Mouse (Mus musculus): ENCODE measurements around the gene 4930550C14Rik. TPM values are rescaled to one million over a fixed set of nuclear protein-coding genes. Genes with fewer than 3 reads are reported as not detected.

4930550C14Rik gene
- polyA plus RNA-seq, 1 experiment from 2014 or later = 2.6 TPM

DNA sequence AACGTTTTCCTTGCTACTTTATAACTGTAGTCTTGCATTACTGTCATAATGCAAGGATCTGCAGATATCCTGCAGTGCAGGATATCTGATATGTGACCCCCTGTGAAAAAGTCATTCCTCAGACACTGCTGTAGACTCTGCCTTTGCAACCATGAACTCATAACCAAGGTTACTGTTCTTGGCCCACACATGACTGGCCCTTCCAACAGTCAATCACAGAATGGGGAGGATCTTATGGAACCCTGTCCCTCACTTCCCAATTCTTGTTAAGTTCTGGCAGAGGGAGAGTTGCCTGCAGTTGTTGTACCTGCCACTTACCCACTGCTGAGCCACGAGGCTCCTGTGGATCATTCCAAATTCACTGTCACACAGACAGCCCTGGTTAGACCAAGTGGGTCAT is 14.7 kb upstream of the 4930550C14Rik start:
- Histone ChIP-seq H3K36me3 (ENCODE audit: insufficient read depth, low read length) (peaks cover 5% of the 10 kb centered on the region; the same call in 1 of the 2 replicates), H3K9me3 (ENCODE audit: low read length) (no peaks in the 10 kb centered on the region), H3K4me1 (ENCODE audit: insufficient read depth, low read depth, low read length) (peaks cover 5% of the 10 kb centered on the region), H3K27me3 (replicated peaks; ENCODE audit: insufficient read depth, low read length) (no peaks in the 10 kb centered on the region), H3K4me3 (ENCODE audit: low read depth, low read length) (no peak overlapping the region), H3K4me2 (replicated peaks; ENCODE audit: low read depth, low read length) (no peak overlapping the region), H3K9ac (replicated peaks; ENCODE audit: low read depth) (no peak overlapping the region), H3K27ac (ENCODE audit: low read length) (no peak overlapping the region)
- DNase-seq (ENCODE audit: low spot score) (no peak), ATAC-seq (no peak)
- WGBS = 54% methylated on average over 2 of the region's 2 CpGs
- TF ChIP-seq EP300 (IDR thresholded peaks at IDR 0.05) = no peak
- no peak for TF ChIP-seq CTCF (IDR thresholded peaks at IDR 0.05)

DNA sequence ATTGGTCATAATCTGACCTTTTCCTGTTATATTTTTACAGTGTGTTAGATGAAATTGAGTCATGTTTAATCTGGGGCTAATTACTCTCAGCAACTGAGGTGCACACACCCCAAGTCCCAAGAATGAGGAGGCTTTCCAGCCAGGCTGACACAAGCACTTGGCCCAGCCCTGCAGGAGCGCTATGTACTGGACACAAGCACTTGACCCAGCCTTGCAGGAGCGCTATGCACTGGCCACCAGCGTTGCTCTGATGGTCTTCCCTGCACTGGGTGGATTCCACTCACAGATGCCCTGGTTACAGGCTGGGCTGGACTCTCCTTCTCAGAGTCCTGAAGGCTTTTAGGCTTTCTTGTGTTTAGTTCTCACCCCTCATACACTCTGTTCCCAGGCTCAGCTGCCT is 13.0 kb upstream of the 4930550C14Rik start:
- WGBS = 65% methylated on average over 3 of the region's 3 CpGs
- DNase-seq (ENCODE audit: low spot score) (peak; percentile 75), ATAC-seq (peak; percentile 73)
- no peak overlapping the region for H3K4me3 ChIP-seq (ENCODE audit: low read depth, low read length)
- H3K4me2 ChIP-seq (replicated peaks; ENCODE audit: low read depth, low read length) = no peak overlapping the region
- H3K9ac ChIP-seq (replicated peaks; ENCODE audit: low read depth) = no peak overlapping the region; the same call in 1 of the 2 replicates
- H3K36me3 ChIP-seq (ENCODE audit: insufficient read depth, low read length) = peaks cover 5% of the 10 kb centered on the region; the same call in 1 of the 2 replicates
- no peaks in the 10 kb centered on the region for H3K9me3 ChIP-seq (ENCODE audit: low read length)
- no peaks in the 10 kb centered on the region for H3K27me3 ChIP-seq (replicated peaks; ENCODE audit: insufficient read depth, low read length)
- peaks cover 3% of the 10 kb centered on the region; the same call in 1 of the 2 replicates for H3K4me1 ChIP-seq (ENCODE audit: insufficient read depth, low read depth, low read length)
- peak overlapping the region; percentile 73 for H3K27ac ChIP-seq (ENCODE audit: low read length)
- TF ChIP-seq EP300 (IDR thresholded peaks at IDR 0.05) (peak; percentile 92), CTCF (IDR thresholded peaks at IDR 0.05) (no peak)

DNA sequence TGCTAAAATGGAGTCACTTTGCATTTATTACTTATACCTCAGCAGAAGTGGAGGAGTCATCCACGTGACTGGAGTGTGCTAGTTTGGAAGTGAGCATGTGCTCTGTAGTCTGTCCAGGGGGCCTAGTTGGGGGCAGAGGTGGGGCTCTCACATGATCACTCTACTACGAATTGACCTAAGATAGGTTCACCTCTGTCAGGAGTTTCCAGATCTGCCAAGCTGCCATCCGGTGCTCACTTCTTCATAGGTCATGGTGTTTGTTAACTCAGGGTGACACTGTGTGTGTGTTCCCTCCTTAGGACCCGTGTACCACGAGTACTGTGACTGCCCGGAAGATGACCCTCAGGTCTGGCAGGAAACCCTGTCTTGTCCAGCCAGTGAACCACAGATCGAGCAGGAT is 12.0 kb upstream of the 4930550C14Rik start:
- Histone ChIP-seq H3K9ac (replicated peaks; ENCODE audit: low read depth) (no peak overlapping the region), H3K4me1 (ENCODE audit: insufficient read depth, low read depth, low read length) (peaks cover under 1% of the 10 kb centered on the region; the same call in 1 of the 2 replicates), H3K27ac (ENCODE audit: low read length) (no peak overlapping the region), H3K9me3 (ENCODE audit: low read length) (no peaks in the 10 kb centered on the region), H3K4me3 (ENCODE audit: low read depth, low read length) (no peak overlapping the region), H3K4me2 (replicated peaks; ENCODE audit: low read depth, low read length) (no peak overlapping the region), H3K36me3 (ENCODE audit: insufficient read depth, low read length) (peaks cover 8% of the 10 kb centered on the region; the same call in 1 of the 2 replicates), H3K27me3 (replicated peaks; ENCODE audit: insufficient read depth, low read length) (no peaks in the 10 kb centered on the region)
- ATAC-seq = no peak
- TF ChIP-seq EP300 (IDR thresholded peaks at IDR 0.05) (no peak), CTCF (IDR thresholded peaks at IDR 0.05) (no peak)
- WGBS = 63% methylated on average over 7 of the region's 7 CpGs
- no peak for DNase-seq (ENCODE audit: low spot score)

DNA sequence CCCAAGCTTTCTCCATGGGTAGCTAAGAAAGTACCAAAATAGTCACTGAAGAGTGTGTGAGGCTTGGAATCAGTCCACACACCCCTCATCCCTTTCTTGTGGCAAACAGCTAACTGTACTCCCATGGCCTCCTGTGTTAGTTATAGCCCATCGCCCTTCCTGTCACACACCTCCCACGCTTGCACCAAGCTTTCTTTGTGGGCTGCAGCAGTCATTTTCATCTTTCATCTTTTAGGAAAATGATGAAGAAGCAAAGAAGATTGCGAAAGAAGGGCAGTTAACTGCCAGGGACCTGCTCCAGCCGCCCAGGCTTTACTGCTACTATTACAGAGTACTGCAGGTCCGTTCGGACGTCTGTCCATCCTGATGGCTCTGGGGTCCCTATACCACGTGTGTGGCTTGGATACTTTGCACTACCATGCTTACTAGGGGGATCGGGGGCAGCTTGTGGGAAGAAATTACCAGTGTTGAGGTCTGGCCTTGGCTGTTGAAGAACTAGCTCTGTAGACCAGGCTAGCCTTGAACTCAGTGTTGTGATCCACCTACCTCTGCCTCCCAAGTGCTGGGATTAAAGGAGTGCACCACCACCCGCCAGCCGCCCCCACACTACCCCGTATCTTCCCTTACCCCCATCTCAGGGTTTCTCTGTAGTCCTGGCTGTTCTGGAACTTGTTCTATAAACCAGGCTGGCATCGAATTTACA is 4.3 kb upstream of the 4930550C14Rik start:
- DNase-seq (ENCODE audit: low spot score) (no peak), ATAC-seq (no peak)
- 73% methylated on average over 13 of the region's 13 CpGs for WGBS
- Histone ChIP-seq H3K27me3 (replicated peaks; ENCODE audit: insufficient read depth, low read length) (no peaks in the 10 kb centered on the region), H3K4me3 (ENCODE audit: low read depth, low read length) (no peak overlapping the region), H3K4me1 (ENCODE audit: insufficient read depth, low read depth, low read length) (peaks cover 7% of the 10 kb centered on the region; the same call in 1 of the 2 replicates), H3K4me2 (replicated peaks; ENCODE audit: low read depth, low read length) (no peak overlapping the region), H3K9ac (replicated peaks; ENCODE audit: low read depth) (no peak overlapping the region), H3K36me3 (ENCODE audit: insufficient read depth, low read length) (peaks cover 6% of the 10 kb centered on the region; the same call in 1 of the 2 replicates), H3K9me3 (ENCODE audit: low read length) (no peaks in the 10 kb centered on the region), H3K27ac (ENCODE audit: low read length) (no peak overlapping the region)
- TF ChIP-seq EP300 (IDR thresholded peaks at IDR 0.05) (no peak), CTCF (IDR thresholded peaks at IDR 0.05) (no peak)

DNA sequence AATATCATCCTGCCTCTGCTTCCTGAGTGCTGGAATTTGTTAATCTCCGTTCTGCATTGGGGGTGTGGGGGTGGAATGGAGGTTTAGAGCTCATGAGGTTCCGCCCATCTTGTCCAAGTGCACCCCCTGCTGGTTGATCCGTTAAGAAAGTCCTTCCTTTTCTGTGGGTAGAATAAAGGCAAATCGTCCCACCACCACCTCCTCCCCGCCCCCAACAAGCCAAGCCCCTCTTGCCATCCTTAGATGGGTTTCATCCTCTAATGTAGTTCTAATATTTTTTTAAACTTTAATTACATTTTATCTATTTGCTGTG is 3.8 kb upstream of the 4930550C14Rik start:
- H3K36me3 ChIP-seq (ENCODE audit: insufficient read depth, low read length) = peaks cover 6% of the 10 kb centered on the region; the same call in 1 of the 2 replicates
- DNase-seq (ENCODE audit: low spot score) (peak; percentile 80), ATAC-seq (peak; percentile 41; the same call in 1 of the 2 replicates)
- no peak overlapping the region for H3K4me2 ChIP-seq (replicated peaks; ENCODE audit: low read depth, low read length)
- peaks cover 9% of the 10 kb centered on the region; the same call in 1 of the 2 replicates for H3K4me1 ChIP-seq (ENCODE audit: insufficient read depth, low read depth, low read length)
- 9% methylated on average over 5 of the region's 5 CpGs for WGBS
- no peak overlapping the region for H3K4me3 ChIP-seq (ENCODE audit: low read depth, low read length)
- no peak overlapping the region for H3K27ac ChIP-seq (ENCODE audit: low read length)
- no peak overlapping the region for H3K9ac ChIP-seq (replicated peaks; ENCODE audit: low read depth)
- TF ChIP-seq CTCF (IDR thresholded peaks at IDR 0.05) = peak; percentile 82
- TF ChIP-seq EP300 (IDR thresholded peaks at IDR 0.05) = no peak; the same call in 1 of the 2 replicates
- H3K9me3 ChIP-seq (ENCODE audit: low read length) = no peaks in the 10 kb centered on the region
- no peaks in the 10 kb centered on the region for H3K27me3 ChIP-seq (replicated peaks; ENCODE audit: insufficient read depth, low read length)

DNA sequence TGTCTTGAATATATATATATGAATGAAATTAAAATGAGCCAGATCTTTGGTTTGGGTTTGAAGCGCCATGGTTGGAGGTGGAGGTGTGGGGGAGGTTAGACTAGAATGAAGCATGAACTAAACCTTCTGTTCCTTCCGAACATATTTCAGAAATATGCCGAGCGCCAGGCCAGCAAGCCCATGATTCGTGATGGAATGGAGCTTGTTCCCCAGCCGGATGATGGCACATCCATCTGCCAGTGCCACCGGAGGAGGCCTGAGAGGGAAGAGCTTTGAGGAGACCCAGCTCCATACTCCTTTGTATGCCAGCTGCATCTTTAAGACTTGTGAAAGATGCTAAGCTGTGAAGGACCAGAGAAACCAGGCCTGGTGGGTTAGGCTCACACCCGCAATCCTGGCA is 2.6 kb upstream of the 4930550C14Rik start:
- TF ChIP-seq CTCF (IDR thresholded peaks at IDR 0.05) = no peak
- no peak for TF ChIP-seq EP300 (IDR thresholded peaks at IDR 0.05)

More for the DNA sequence above, 2.6 kb upstream of the 4930550C14Rik start:
- 96% methylated on average over 8 of the region's 8 CpGs for WGBS
- no peak for ATAC-seq
- no peak overlapping the region for H3K9ac ChIP-seq (replicated peaks; ENCODE audit: low read depth)
- H3K4me2 ChIP-seq (replicated peaks; ENCODE audit: low read depth, low read length) = no peak overlapping the region
- H3K27me3 ChIP-seq (replicated peaks; ENCODE audit: insufficient read depth, low read length) = no peaks in the 10 kb centered on the region
- H3K9me3 ChIP-seq (ENCODE audit: low read length) = no peaks in the 10 kb centered on the region
- H3K27ac ChIP-seq (ENCODE audit: low read length) = no peak overlapping the region
- H3K4me1 ChIP-seq (ENCODE audit: insufficient read depth, low read depth, low read length) = peaks cover 9% of the 10 kb centered on the region; the same call in 1 of the 2 replicates
- H3K4me3 ChIP-seq (ENCODE audit: low read depth, low read length) = no peak overlapping the region
- no peak for DNase-seq (ENCODE audit: low spot score)
- H3K36me3 ChIP-seq (ENCODE audit: insufficient read depth, low read length) = peaks cover 4% of the 10 kb centered on the region; the same call in 1 of the 2 replicates
